Mouse (Mus musculus) embryo, embryonic 11.5 days (tissue): ENCODE results near the gene Vrk3.

Experiments
- DNase-seq: peaks from one replicate; pipeline ENCODE4 v3.0.0-alpha.2; 2012; ENCODE audit warnings: low read depth, low spot score

Gene Vrk3

GRCm38 (mm10) chr7:44760366-44760765 is 12.2 kb downstream of the Vrk3 start:
- DNase-seq, result no peak

GRCm38 (mm10) chr7:44768129-44768528 is 19.9 kb downstream of the Vrk3 start:
- DNase-seq, result no peak

- peak; percentile 84 for DNase-seq
Observed at GRCm38 (mm10) chr7:44770046-44770578, 21.9 kb downstream of the Vrk3 start.

- DNase-seq, result no peak
Observed at GRCm38 (mm10) chr7:44772591-44773204, 24.5 kb downstream of the Vrk3 start.

GRCm38 (mm10) chr7:44776849-44777498 is 28.8 kb downstream of the Vrk3 start:
- no peak for DNase-seq

GRCm38 (mm10) chr7:44780101-44780500 is 31.9 kb downstream of the Vrk3 start:
- no peak for DNase-seq

- no peak for DNase-seq
Observed at GRCm38 (mm10) chr7:44789531-44789930, 41.3 kb downstream of the Vrk3 start.

- DNase-seq, result no peak
Observed at GRCm38 (mm10) chr7:44790066-44790465, 41.9 kb downstream of the Vrk3 start.

GRCm38 (mm10) chr7:44792781-44793180 is 44.6 kb downstream of the Vrk3 start:
- DNase-seq, result no peak

- DNase-seq, result no peak
Observed at GRCm38 (mm10) chr7:44808927-44809326, 60.7 kb downstream of the Vrk3 start.

- DNase-seq, result no peak
Observed at GRCm38 (mm10) chr7:44809466-44809865, 61.3 kb downstream of the Vrk3 start.

- no peak for DNase-seq
Observed at GRCm38 (mm10) chr7:44810365-44810764, 62.2 kb downstream of the Vrk3 start.

GRCm38 (mm10) chr7:44810819-44811557 is 62.8 kb downstream of the Vrk3 start:
- no peak for DNase-seq

GRCm38 (mm10) chr7:44812651-44813325 is 64.6 kb downstream of the Vrk3 start:
- no peak for DNase-seq

GRCm38 (mm10) chr7:44813985-44814384 is 65.8 kb downstream of the Vrk3 start:
- DNase-seq, result no peak

GRCm38 (mm10) chr7:44814423-44814822 is 66.2 kb downstream of the Vrk3 start:
- no peak for DNase-seq

GRCm38 (mm10) chr7:44814952-44815553 is 66.8 kb downstream of the Vrk3 start:
- DNase-seq, result no peak

- peak; percentile 99 for DNase-seq
Observed at GRCm38 (mm10) chr7:44815721-44816469, 67.7 kb downstream of the Vrk3 start, which contains the start of the genes Nup62 and Il4i1. Gene Nup62 (plus strand): TSS chr7:44816088. Gene Il4i1 (plus strand): TSS chr7:44816387.

- peak; percentile 29 for DNase-seq
Observed at GRCm38 (mm10) chr7:44816470-44817021, 68.3 kb downstream of the Vrk3 start, which contains the start of gene Atf5. Gene Atf5 (minus strand): TSS chr7:44816658.

GRCm38 (mm10) chr7:44817441-44817840 is 69.2 kb downstream of the Vrk3 start:
- no peak for DNase-seq
